Mouse (Mus musculus): ENCODE measurements at regions not wholly inside any gene's neighbourhood (a gene's known extent, or its start where the extent isn't known, plus 50 kb on each side); places are given as distances from the start of the nearest gene placed in this dataset.

DNA sequence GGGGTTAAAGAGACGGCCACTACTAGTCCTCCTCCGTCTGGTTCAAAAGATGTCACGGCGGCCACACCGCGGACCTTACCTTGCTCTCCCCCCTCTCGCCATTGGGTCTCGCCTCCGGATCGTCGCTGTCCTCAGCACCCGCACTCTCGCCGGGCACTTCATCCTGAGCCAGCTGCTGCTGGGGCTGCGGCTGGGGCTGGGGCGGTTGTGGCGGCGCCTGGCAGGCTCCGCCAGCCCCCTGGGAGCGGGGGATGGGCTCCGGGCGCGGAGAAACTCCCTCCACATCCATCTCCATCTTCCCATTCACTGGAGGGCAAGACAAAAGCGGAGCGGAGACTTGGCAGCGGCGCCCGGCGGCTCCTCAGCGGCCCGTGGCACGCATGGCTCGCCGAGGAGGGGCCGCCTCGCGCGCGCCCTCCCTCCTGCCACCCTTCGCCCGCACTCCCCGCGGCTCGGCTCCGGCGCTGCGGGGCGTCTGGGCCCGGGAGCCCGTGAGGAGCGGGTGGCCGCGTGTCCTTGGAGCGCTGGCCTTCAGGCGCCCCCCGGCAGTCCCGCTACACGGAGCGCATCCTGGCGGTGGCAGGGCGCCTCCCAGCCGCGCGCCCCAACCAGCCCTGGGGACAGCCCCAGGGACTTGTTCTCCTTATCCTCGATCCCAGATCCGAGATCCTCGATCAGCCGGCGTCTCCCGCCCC, 167.8 kb upstream of the Azi2 start:
- WGBS: under 1% methylated on average over 54 of the region's 70 CpGs
- no peak overlapping the region for H3K27ac ChIP-seq (ENCODE audit: low read depth, low read length)
- ATAC-seq: no peak
- H3K9ac ChIP-seq (ENCODE audit: low read depth, low read length): no peak overlapping the region
- H3K4me3 ChIP-seq (ENCODE audit: low read depth, low read length): peak overlapping the region; percentile 44
- H3K9me3 ChIP-seq (ENCODE audit: control insufficient read depth): no peaks in the 10 kb centered on the region
- no peaks in the 10 kb centered on the region for H3K36me3 ChIP-seq (ENCODE audit: control insufficient read depth, insufficient read depth)
- peak overlapping the region; percentile 74 for H3K4me2 ChIP-seq (replicated peaks; ENCODE audit: low read depth)
- peaks cover 27% of the 10 kb centered on the region for H3K27me3 ChIP-seq (replicated peaks; ENCODE audit: control insufficient read depth, insufficient read depth, low read length)
- peak; percentile 35; the same call in 1 of the 2 replicates for TF ChIP-seq CTCF (IDR thresholded peaks at IDR 0.05; ENCODE audit: low read depth)
- H3K4me1 ChIP-seq (replicated peaks; ENCODE audit: control insufficient read depth, insufficient read depth, low read length): no peaks in the 10 kb centered on the region

DNA sequence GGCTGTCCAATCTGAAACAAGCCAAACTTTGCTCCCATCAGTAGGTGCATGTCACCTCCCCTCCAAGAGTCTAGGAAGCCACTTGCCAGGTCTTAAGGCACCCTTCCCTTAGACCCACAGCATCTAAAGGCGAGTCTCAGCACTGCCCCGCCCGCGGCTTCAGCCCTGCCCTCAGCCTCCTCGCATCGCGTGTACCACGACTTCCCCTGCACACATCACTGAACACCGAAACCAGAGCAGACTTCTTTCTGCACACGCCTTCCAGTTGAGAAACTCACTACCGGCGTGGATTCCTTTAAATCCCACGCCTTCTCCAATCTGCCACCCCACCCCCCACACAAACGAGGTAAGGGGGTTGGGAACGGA, 168.3 kb upstream of the Azi2 start:
- H3K36me3 ChIP-seq (ENCODE audit: control insufficient read depth, insufficient read depth): no peaks in the 10 kb centered on the region
- H3K9me3 ChIP-seq (ENCODE audit: control insufficient read depth): no peaks in the 10 kb centered on the region
- WGBS: under 1% methylated on average over 15 of the region's 15 CpGs
- peaks cover 27% of the 10 kb centered on the region for H3K27me3 ChIP-seq (replicated peaks; ENCODE audit: control insufficient read depth, insufficient read depth, low read length)
- H3K4me2 ChIP-seq (replicated peaks; ENCODE audit: low read depth): peak overlapping the region; percentile 74
- no peaks in the 10 kb centered on the region for H3K4me1 ChIP-seq (replicated peaks; ENCODE audit: control insufficient read depth, insufficient read depth, low read length)
- TF ChIP-seq CTCF (IDR thresholded peaks at IDR 0.05; ENCODE audit: low read depth): no peak
- H3K9ac ChIP-seq (ENCODE audit: low read depth, low read length): no peak overlapping the region
- peak overlapping the region; percentile 44 for H3K4me3 ChIP-seq (ENCODE audit: low read depth, low read length)
- ATAC-seq: no peak
- no peak overlapping the region for H3K27ac ChIP-seq (ENCODE audit: low read depth, low read length)

DNA sequence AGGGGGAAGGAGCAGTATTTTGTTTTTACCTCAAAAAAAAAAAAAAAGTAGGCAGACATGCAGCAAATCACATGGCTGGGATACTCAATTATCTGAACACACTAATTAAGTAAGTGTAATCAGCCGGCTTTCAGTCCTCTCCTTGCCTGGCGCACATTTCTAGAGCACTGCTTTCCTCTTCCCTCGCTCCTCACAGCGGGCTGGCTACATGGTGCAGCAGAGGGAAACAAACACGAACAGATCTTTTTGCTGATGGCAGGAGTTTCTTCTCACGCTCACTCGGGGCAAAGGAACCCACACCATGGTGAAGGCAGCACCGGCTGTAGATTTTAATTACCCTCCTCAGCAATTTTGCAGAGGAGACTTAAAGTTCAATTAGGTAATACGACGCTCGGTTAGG, 169.7 kb upstream of the Azi2 start:
- Histone ChIP-seq H3K9ac (ENCODE audit: low read depth, low read length) (no peak overlapping the region), H3K4me3 (ENCODE audit: low read depth, low read length) (no peak overlapping the region), H3K4me2 (replicated peaks; ENCODE audit: low read depth) (no peak overlapping the region), H3K27ac (ENCODE audit: low read depth, low read length) (no peak overlapping the region), H3K4me1 (replicated peaks; ENCODE audit: control insufficient read depth, insufficient read depth, low read length) (no peaks in the 10 kb centered on the region), H3K9me3 (ENCODE audit: control insufficient read depth) (no peaks in the 10 kb centered on the region), H3K27me3 (replicated peaks; ENCODE audit: control insufficient read depth, insufficient read depth, low read length) (peaks cover 27% of the 10 kb centered on the region), H3K36me3 (ENCODE audit: control insufficient read depth, insufficient read depth) (no peaks in the 10 kb centered on the region)
- WGBS: 73% methylated on average over 11 of the region's 11 CpGs
- no peak for ATAC-seq
- TF ChIP-seq CTCF (IDR thresholded peaks at IDR 0.05; ENCODE audit: low read depth): no peak

DNA sequence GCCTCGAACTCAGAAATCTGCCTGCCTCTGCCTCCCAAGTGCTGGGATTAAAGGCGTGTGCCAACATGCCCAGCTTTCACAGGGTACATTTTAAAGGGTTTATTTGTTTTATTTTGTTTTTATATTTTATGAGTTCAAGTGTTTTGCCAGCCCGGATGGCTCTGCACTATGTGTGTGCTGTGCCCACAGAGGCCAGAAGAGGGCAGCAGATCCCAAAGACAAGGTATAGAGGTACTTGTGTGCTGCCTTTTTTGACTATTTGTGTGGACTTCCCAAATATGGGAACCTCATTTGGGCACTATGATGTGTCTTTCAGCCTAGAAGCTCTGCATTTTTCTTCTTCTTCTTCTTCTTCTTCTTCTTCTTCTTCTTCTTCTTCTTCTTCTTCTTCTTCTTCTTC, 176.4 kb upstream of the Azi2 start:
- Histone ChIP-seq H3K27ac (ENCODE audit: low read depth, low read length) (no peak overlapping the region), H3K36me3 (ENCODE audit: control insufficient read depth, insufficient read depth) (no peaks in the 10 kb centered on the region), H3K27me3 (replicated peaks; ENCODE audit: control insufficient read depth, insufficient read depth, low read length) (no peaks in the 10 kb centered on the region), H3K4me1 (replicated peaks; ENCODE audit: control insufficient read depth, insufficient read depth, low read length) (no peaks in the 10 kb centered on the region), H3K9ac (ENCODE audit: low read depth, low read length) (no peak overlapping the region), H3K4me3 (ENCODE audit: low read depth, low read length) (no peak overlapping the region), H3K4me2 (replicated peaks; ENCODE audit: low read depth) (no peak overlapping the region), H3K9me3 (ENCODE audit: control insufficient read depth) (no peaks in the 10 kb centered on the region)
- 90% methylated on average over 3 of the region's 3 CpGs for WGBS
- peak; percentile 27; the same call in 1 of the 2 replicates for TF ChIP-seq CTCF (IDR thresholded peaks at IDR 0.05; ENCODE audit: low read depth)
- ATAC-seq: no peak

DNA sequence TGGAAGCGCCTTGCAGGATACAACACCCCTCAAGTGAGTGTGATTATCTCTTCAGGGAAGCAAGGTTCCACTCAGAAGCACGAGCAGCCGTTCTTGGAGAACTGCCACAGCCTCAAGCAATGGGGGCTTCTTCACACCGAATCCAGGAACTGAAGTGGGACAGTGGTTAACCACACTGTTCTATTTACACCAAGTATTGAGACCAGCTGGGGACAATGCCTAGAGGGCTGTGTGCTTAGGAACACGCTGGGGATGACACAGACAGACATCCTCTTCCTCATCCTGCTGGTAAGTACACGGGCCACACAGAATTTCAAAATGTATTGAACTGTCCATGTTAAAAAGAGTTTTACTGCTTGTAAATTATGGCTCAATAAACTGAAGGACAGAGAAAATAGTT, 177.0 kb upstream of the Azi2 start:
- TF ChIP-seq CTCF (IDR thresholded peaks at IDR 0.05; ENCODE audit: low read depth): no peak
- Histone ChIP-seq H3K4me2 (replicated peaks; ENCODE audit: low read depth) (no peak overlapping the region), H3K27ac (ENCODE audit: low read depth, low read length) (no peak overlapping the region), H3K4me3 (ENCODE audit: low read depth, low read length) (no peak overlapping the region), H3K27me3 (replicated peaks; ENCODE audit: control insufficient read depth, insufficient read depth, low read length) (no peaks in the 10 kb centered on the region), H3K9ac (ENCODE audit: low read depth, low read length) (no peak overlapping the region), H3K36me3 (ENCODE audit: control insufficient read depth, insufficient read depth) (no peaks in the 10 kb centered on the region), H3K4me1 (replicated peaks; ENCODE audit: control insufficient read depth, insufficient read depth, low read length) (no peaks in the 10 kb centered on the region), H3K9me3 (ENCODE audit: control insufficient read depth) (no peaks in the 10 kb centered on the region)
- ATAC-seq: no peak
- WGBS: 73% methylated on average over 6 of the region's 6 CpGs

DNA sequence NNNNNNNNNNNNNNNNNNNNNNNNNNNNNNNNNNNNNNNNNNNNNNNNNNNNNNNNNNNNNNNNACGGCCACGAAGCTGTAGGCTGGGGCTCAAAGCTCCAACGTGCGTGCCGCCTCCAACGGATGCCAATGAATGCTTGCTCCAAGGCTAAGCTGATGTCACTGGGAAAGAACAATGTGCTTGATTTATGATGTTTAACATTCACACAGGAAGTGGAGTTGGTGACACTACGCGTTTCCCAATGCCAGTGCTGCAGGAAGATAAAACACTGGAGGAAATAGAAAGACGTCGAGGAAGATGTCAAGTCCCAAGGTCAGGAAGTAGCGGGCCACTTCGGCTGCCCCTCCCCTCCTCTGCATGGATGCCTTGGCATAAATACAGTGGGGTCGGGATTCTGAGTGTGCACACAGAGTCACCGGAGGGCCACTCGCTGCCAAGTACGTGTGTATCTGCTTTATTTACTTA, 180.7 kb upstream of the Azi2 start:
- 29% methylated on average over 16 of the region's 16 CpGs for WGBS
- H3K27ac ChIP-seq (ENCODE audit: low read depth, low read length): no peak overlapping the region
- H3K4me2 ChIP-seq (replicated peaks; ENCODE audit: low read depth): no peak overlapping the region
- H3K9me3 ChIP-seq (ENCODE audit: control insufficient read depth): no peaks in the 10 kb centered on the region
- H3K4me3 ChIP-seq (ENCODE audit: low read depth, low read length): no peak overlapping the region
- H3K9ac ChIP-seq (ENCODE audit: low read depth, low read length): no peak overlapping the region
- no peaks in the 10 kb centered on the region for H3K4me1 ChIP-seq (replicated peaks; ENCODE audit: control insufficient read depth, insufficient read depth, low read length)
- no peaks in the 10 kb centered on the region for H3K36me3 ChIP-seq (ENCODE audit: control insufficient read depth, insufficient read depth)
- TF ChIP-seq CTCF (IDR thresholded peaks at IDR 0.05; ENCODE audit: low read depth): no peak
- no peaks in the 10 kb centered on the region for H3K27me3 ChIP-seq (replicated peaks; ENCODE audit: control insufficient read depth, insufficient read depth, low read length)
- no peak for ATAC-seq

All from intestine, postnatal 0 days (tissue).